Mouse (Mus musculus): ENCODE results near the gene Gabrr1.

Gene Gabrr1

GRCm38 (mm10) chr4:33208881-33209841 lies 76.8 kb downstream of the Gabrr1 start, which contains the start of gene Srsf12:
TSS of gene Srsf12 (plus strand) at chr4:33208991.
- peak; percentile 44 to 51 for DNase-seq (ENCODE audit: low spot score in 2 of 2)

Data from frontal cortex, postnatal 36 days (tissue).